Mouse (Mus musculus) megakaryocyte, embryonic 14.5 days (primary cell): ENCODE data around the gene Nodal. TPM values are rescaled to one million over a fixed set of nuclear protein-coding genes. Genes with fewer than 3 reads are reported as not detected.

Experiments
- H3K27me3 ChIP-seq: replicated peaks from 2 replicates; pipeline ENCODE3; 2012; ENCODE audit warnings: inconsistent platforms
- H3K36me3 ChIP-seq: replicated peaks from 2 replicates; pipeline ENCODE3; 2012; ENCODE audit warnings: low read length, inconsistent platforms, mixed read lengths
- H3K4me1 ChIP-seq: 2 replicates; pipeline ENCODE4 v1.6.1; 2012; ENCODE audit warnings: inconsistent platforms
- H3K4me3 ChIP-seq: replicated peaks from 2 replicates; pipeline ENCODE3; 2012; ENCODE audit warnings: moderate library complexity, mild to moderate bottlenecking, inconsistent platforms
- H3K9me3 ChIP-seq: 2 replicates; pipeline ENCODE4 v1.6.1; 2012; ENCODE audit warnings: inconsistent platforms
- FLI1 ChIP-seq: IDR thresholded peaks from 2 replicates; pipeline ENCODE4 v1.6.1; 2012; ENCODE audit warnings: low read length, inconsistent platforms, mixed read lengths
- GATA1 ChIP-seq: IDR thresholded peaks from 3 replicates; pipeline ENCODE4 v1.6.1; 2012; ENCODE audit warnings: mixed read lengths, low read length, inconsistent platforms, borderline replicate concordance
- polyA plus RNA-seq: library from polyadenylated mRNA; stranded (reverse); fragments of >175 nt; gene quantifications from 2 replicates; pipeline ENCODE4 v1.2.3, GENCODE M21; 2012; ENCODE audit warnings: low replicate concordance; ENCODE audit not compliant: insufficient read depth

Nodal gene
- polyA plus RNA-seq, result not detected in 2 replicates

DNA sequence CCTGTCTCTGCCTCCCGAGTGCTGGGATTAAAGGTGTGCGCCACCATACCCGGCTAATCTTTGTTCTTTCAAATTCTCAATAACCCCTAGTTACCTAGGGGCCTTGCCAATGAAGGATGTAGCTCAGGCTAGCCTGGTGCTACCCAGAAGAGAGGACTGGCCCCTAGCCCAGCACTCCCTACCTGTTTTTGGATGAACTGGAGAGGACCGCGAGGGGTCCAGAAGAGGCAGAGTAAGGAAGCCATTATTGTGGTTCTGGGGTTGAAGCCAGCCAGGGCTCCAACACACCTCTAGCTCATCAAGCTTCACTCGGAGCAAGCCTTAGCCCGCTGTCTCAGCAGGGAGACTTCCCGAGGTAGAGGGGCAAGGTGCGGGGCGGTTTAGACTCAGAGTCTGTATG is at the start of gene Nodal:
Gene Nodal, plus strand, starts transcription at position 301 of the 400 bp plus-strand sequence.
- peak within 1 kb of the TSS; percentile 87 for H3K4me3 ChIP-seq
- TF ChIP-seq FLI1 (no peak), GATA1 (no peak)
- peaks cover 58% of the 10 kb centered on the region for H3K27me3 ChIP-seq
- H3K4me1 ChIP-seq, result peaks cover 42% of the 10 kb centered on the region
- H3K36me3 ChIP-seq, result no peaks in the 10 kb centered on the region
- peaks cover 9% of the 10 kb centered on the region; the same call in 1 of the 2 replicates for H3K9me3 ChIP-seq

DNA sequence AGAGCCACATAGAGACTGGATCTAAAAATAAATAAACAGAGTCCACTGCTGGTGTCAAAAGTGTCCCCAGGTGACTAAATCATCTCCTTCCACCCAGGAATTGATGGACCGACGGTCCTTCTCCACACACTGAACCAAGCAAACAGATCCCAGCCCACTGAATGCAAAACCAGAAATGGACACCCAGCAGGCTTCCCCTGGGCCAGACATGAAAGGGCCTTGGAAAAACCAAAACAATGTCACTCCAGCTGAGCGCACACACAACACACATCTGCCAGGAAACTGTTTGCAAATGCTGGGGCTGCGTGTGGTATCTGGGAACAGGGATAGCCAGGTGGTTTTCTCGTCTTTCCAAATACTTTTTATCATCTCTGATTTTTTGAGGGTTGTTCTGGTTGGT is 48.0 kb upstream of the Nodal start:
- TF ChIP-seq FLI1 (no peak), GATA1 (no peak)
- Histone ChIP-seq H3K4me3 (no peak overlapping the region), H3K27me3 (peaks cover 47% of the 10 kb centered on the region), H3K4me1 (peaks cover 36% of the 10 kb centered on the region), H3K36me3 (no peaks in the 10 kb centered on the region), H3K9me3 (no peaks in the 10 kb centered on the region)

DNA sequence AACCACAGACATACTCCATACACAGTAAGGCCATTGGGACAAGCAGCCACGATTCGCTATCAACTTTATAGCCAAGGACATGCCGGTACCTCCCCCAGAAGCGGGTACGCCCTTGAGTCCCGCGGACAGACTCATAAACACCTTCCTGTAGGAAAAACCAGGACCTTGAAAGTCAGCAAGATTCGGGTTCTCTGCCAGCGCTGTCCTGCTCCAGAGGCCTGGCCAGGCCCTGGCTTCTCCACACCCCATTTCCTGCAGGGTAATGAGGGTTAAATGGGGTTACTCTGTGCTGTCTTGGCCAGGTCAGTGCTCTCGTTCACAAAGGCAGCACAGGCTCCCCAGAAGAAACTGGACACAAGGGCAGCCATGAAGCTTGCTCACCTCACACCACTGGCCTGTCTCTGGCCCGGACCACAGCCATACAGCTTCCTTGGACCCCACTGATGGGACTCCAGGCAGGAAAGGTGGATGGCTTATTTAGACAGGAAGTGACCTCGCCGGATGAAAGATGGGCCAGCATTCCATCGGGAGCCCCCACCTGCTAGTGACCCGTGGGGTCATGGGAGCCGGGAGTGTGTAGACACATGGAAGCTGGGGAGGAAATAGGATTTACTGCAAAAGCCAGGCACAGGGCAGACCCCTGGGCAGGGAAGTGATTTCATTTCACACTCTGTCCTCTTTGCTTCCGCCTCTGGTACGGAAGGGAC is 47.3 kb upstream of the Nodal start:
- no peak overlapping the region for H3K4me3 ChIP-seq
- peaks cover 47% of the 10 kb centered on the region for H3K27me3 ChIP-seq
- H3K9me3 ChIP-seq, result no peaks in the 10 kb centered on the region
- TF ChIP-seq GATA1 (no peak), FLI1 (no peak)
- peaks cover 41% of the 10 kb centered on the region for H3K4me1 ChIP-seq
- H3K36me3 ChIP-seq, result no peaks in the 10 kb centered on the region

DNA sequence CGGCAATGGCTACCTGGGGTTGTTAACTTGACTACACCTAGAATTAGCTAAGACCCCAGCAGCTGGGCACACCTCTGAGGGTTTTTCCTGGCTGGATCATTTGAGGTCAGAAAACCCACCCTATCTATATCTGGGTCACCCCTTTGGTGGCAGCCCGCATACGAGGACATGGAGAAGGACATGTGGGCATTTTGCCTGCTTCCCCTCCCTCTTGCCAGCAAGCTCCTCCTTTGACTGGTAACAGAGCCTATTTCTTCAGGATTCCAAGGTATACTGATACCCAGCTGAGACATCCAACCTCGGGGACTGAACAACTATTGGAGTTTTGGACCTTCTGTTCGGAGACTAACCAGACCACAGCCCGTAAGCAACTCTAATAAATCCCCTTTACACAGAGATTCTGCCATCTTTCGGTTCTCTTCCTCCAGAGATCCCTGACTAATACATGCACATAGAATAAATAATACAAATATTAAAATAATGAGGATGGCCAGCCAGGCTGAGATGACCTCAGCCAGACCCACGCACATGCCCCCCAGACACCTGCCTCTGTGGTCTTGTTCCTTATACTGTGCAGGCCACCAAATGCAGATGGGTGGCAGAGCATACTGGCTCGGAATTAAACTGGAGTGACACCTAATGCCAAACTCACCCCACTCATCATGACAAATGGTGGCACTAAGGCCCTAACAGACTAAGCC is 45.7 kb upstream of the Nodal start:
- peaks cover 29% of the 10 kb centered on the region for H3K4me1 ChIP-seq
- H3K4me3 ChIP-seq, result no peak overlapping the region
- TF ChIP-seq GATA1, result no peak
- H3K9me3 ChIP-seq, result no peaks in the 10 kb centered on the region
- H3K36me3 ChIP-seq, result no peaks in the 10 kb centered on the region
- H3K27me3 ChIP-seq, result peaks cover 45% of the 10 kb centered on the region

DNA sequence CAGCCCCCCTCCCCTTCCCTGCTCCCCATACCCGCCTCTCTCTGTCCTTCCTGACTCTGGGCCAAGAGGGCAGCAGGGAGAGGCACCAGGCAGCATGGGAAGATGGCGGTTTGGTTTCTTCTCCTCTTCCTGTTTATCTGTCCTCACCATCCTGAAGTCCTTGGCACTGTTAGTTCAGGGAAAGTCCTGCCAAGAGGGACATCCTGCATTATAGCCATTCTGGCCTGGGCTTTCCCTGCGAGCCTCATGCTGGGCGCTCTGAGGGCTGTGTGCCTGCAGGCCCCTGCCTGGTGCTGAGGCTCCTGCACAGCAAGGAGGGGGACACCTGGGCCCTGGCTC is 45.2 kb upstream of the Nodal start:
- H3K9me3 ChIP-seq, result no peaks in the 10 kb centered on the region
- H3K4me3 ChIP-seq, result no peak overlapping the region
- no peaks in the 10 kb centered on the region for H3K36me3 ChIP-seq
- TF ChIP-seq GATA1 (no peak), FLI1 (no peak)
- peaks cover 45% of the 10 kb centered on the region for H3K27me3 ChIP-seq
- peaks cover 29% of the 10 kb centered on the region for H3K4me1 ChIP-seq

DNA sequence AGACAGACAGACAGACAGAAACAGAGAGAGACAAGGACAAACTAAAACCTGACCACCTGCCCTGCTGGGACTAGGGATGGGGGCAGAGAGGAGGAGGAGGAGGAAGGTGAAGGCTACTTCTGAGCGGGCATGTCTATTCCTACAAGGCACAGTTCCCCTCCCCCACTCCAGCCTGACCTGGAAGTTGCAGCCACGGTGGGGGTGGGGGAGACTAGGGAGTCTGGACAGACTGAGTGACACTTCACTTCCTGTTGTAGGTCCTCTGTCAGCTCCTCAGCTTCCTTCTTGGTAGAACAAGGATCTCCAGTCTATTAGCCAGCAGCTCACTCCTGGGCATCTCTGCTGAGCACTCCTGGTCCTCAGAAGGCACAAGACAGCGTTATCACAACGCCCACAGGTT is 43.7 kb upstream of the Nodal start:
- Histone ChIP-seq H3K4me3 (peak overlapping the region; percentile 85), H3K9me3 (no peaks in the 10 kb centered on the region), H3K27me3 (peaks cover 43% of the 10 kb centered on the region), H3K36me3 (no peaks in the 10 kb centered on the region), H3K4me1 (peaks cover 32% of the 10 kb centered on the region)
- TF ChIP-seq FLI1 (no peak), GATA1 (no peak)

DNA sequence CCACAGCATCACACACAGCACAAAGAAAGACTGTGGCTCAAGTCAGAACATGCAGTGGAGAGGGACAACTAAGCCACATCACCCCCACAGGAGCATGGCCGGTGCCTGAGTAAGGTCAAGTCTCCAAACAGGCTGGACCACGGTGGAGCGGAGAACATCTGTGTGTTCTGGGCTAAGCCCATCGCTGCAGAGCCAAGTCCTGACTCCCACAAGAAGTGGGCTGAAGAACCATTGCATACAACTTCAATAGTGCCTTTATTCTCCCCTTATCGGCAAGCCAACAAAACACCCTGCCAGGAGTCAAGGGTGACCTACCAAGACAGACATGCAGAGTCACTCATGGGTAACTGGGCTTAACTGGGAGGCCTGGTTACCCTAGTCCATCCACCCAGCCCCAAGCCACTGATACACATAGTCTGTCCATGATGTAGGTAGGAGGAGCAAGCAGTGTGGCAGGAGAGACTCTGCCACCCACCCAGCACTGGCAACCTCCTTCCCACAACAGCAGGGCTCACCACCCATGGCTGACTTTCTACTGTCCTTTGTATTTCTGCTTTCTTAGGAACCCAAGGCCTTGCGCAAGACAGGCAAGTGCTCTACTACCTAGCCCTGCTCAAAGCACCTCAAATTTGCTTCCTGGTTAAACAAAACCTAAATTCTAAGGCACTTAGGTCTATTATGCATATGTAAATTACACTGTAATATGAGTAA is 42.8 kb upstream of the Nodal start:
- Histone ChIP-seq H3K36me3 (no peaks in the 10 kb centered on the region), H3K27me3 (peaks cover 47% of the 10 kb centered on the region), H3K4me3 (peak overlapping the region; percentile 68), H3K9me3 (no peaks in the 10 kb centered on the region), H3K4me1 (peaks cover 34% of the 10 kb centered on the region)
- TF ChIP-seq FLI1 (no peak), GATA1 (no peak)

DNA sequence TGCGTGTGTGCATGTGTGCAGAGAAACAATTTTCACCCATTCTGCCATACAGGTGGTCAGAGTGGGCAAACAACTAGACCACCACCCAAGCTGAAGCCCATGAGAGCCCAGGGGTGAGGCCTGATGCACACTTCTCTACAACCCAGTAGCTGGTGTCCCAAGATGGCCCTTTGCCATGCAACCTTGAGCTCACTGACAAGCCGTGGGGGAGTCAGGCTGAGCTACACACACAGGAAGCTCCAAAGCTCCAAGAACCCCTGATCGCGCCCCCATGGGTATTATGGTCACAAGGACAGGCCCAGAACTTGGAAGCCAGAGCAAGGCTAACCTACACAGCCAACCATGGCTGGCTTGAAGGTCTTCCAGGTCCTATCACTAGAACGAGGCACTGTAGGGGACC is 39.7 kb upstream of the Nodal start:
- peaks cover 53% of the 10 kb centered on the region for H3K4me1 ChIP-seq
- TF ChIP-seq GATA1, result no peak
- H3K9me3 ChIP-seq, result no peaks in the 10 kb centered on the region
- peaks cover 64% of the 10 kb centered on the region for H3K27me3 ChIP-seq
- H3K36me3 ChIP-seq, result no peaks in the 10 kb centered on the region
- no peak overlapping the region for H3K4me3 ChIP-seq

DNA sequence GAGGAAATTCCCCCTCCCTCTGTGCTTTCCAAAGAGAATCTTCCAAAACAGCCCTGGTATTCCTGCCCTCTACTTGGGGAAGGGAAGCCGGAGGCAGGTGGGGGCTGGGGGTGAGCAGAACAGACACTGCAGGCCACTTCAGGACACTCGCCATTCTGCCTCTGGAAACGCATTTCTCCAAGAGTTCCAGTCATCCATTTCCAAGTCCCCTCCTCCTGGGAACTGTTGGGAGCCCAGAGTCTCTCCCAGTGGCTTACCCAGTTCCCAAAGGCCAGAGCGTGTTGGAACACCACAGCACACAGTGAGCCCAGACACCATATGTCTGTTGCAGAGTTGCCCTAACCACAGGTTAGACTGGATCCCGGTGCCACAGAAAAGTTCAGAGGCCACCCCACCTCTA is 39.1 kb upstream of the Nodal start:
- no peaks in the 10 kb centered on the region for H3K9me3 ChIP-seq
- TF ChIP-seq FLI1, result no peak
- TF ChIP-seq GATA1, result no peak
- H3K36me3 ChIP-seq, result no peaks in the 10 kb centered on the region
- no peak overlapping the region for H3K4me3 ChIP-seq
- H3K4me1 ChIP-seq, result peaks cover 55% of the 10 kb centered on the region
- peaks cover 71% of the 10 kb centered on the region for H3K27me3 ChIP-seq
